ENCODE assay signal across 7 mouse cellular contexts in the genomic region with DNA sequence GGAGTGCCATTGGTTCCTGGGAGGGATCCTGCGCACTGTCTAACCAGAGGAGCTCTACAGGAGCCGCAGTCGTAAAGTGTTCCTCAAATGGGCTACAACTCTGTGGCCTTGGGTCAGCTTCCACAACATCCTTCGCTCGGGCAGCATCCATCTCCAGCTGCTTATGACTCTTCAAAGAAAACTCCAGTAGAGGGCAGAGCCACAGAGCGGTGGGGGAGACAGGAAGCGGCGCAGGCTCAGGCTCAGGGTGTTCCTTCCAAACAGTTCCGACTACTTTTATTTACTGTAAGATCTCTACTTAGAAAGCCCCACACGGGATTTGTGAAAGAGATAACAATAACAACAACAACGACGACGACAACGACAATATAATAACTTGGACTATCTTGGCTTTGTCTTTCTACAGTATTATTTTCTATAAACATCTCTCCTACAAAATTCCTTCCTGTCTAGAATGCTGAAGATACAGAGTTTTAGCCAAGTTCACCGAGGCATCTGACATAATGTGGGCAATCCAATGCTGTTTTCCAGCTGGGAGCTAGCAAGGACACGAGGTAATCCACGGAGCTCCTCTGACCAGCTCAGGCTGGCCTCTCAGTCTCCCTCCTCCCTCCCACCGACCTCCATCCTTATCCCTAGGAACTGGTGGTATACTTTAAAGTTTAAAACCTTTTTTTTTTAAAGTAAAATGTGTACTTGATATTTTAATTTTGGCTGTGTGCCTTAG.
DNase-seq lines count a peak whose midpoint lies in the region; ATAC-seq and TF ChIP-seq lines count a peak whose summit lies in the region.

No protein-coding gene starts in this region.

- H3K9me3 ChIP-seq in liver, postnatal 0 days (ENCODE audit: low read length), result no peaks in the 10 kb centered on the region
- H3K9me3 ChIP-seq in hindbrain, embryonic 12.5 days (replicated peaks), result no peaks in the 10 kb centered on the region

- 57% methylated on average over 18 of the region's 18 CpGs for WGBS in liver, postnatal 0 days (ENCODE audit: insufficient replicate concordance)
- 60% methylated on average over 18 of the region's 18 CpGs for WGBS in hindbrain, embryonic 12.5 days

- peaks cover 4% of the 10 kb centered on the region; the same call in 1 of the 2 replicates for H3K4me1 ChIP-seq in liver, postnatal 0 days (ENCODE audit: insufficient read depth)
- H3K4me1 ChIP-seq in hindbrain, embryonic 12.5 days, result peaks cover 8% of the 10 kb centered on the region; the same call in 1 of the 2 replicates

- TF ChIP-seq CTCF in liver, postnatal 0 days (IDR thresholded peaks at IDR 0.05; ENCODE audit: low read depth), result peak; percentile 52

- no peak for TF ChIP-seq EP300 in liver, postnatal 0 days (IDR thresholded peaks at IDR 0.05; ENCODE audit: low read depth)

- no peak overlapping the region for H3K4me2 ChIP-seq in liver, postnatal 0 days (ENCODE audit: low read depth, low read length)
- no peak overlapping the region for H3K4me2 ChIP-seq in hindbrain, embryonic 12.5 days (replicated peaks)

- ATAC-seq in liver, postnatal 0 days, result no peak
- ATAC-seq in hindbrain, embryonic 12.5 days (ENCODE audit: low FRiP score), result no peak
- no peak for ATAC-seq in megakaryocyte, adult 5-6 weeks (ENCODE audit: poor library complexity, severe bottlenecking)

- H3K36me3 ChIP-seq in liver, postnatal 0 days (replicated peaks; ENCODE audit: insufficient read depth, low read length), result no peaks in the 10 kb centered on the region
- H3K36me3 ChIP-seq in hindbrain, embryonic 12.5 days, result no peaks in the 10 kb centered on the region

- H3K27ac ChIP-seq in liver, postnatal 0 days (ENCODE audit: low read depth), result no peak overlapping the region
- no peak overlapping the region for H3K27ac ChIP-seq in hindbrain, embryonic 12.5 days

- no peaks in the 10 kb centered on the region for H3K27me3 ChIP-seq in liver, postnatal 0 days (ENCODE audit: insufficient read depth, low read length)
- no peaks in the 10 kb centered on the region for H3K27me3 ChIP-seq in hindbrain, embryonic 12.5 days

- H3K9ac ChIP-seq in liver, postnatal 0 days (replicated peaks), result no peak overlapping the region
- H3K9ac ChIP-seq in hindbrain, embryonic 12.5 days, result no peak overlapping the region

- H3K4me3 ChIP-seq in liver, postnatal 0 days (ENCODE audit: low read depth, low read length), result no peak overlapping the region
- no peak overlapping the region for H3K4me3 ChIP-seq in hindbrain, embryonic 12.5 days

- no peak for DNase-seq in liver, postnatal 0 days
- no peak for DNase-seq in liver
- DNase-seq in embryo, embryonic 11 days, result peak; percentile 50
- peak; percentile 44 for DNase-seq in induced T-regulatory cell, adult 2 months (ENCODE audit: low read depth)
- DNase-seq in lung, postnatal 36 days, result peak; percentile 78

Comparison
In these comparisons a context has a peak if more than half of its experiments do, and no peak if none do; other contexts are left out.
1. DNase-seq: peak in embryo, embryonic 11 days (single experiment), induced T-regulatory cell, adult 2 months (single experiment) and lung, postnatal 36 days (single experiment); none in liver, postnatal 0 days (single experiment) and liver (single experiment).